Mouse (Mus musculus): Measurements from ENCODE around the gene 2700049A03Rik. TPM values are rescaled to one million over a fixed set of nuclear protein-coding genes. Genes with fewer than 3 reads are reported as not detected.
"Not testable (repeated sequence)": the region's sequence is repeated elsewhere in the genome, so short reads cannot be mapped to it uniquely, and the experiment has no call there.

The 2700049A03Rik gene
- 1 to 10 TPM; 6.6 to 7.5 TPM for total RNA-seq (2021)
- long read RNA-seq, full-length matches to known transcripts: 4 of 15 reads
- long read RNA-seq, partial matches to known transcripts: 0 of 15 reads
- long read RNA-seq, other reads (novel, unspliced or antisense): 11 of 15 reads

- peak; percentile 77 to 88 for DNase-seq (ENCODE audit: low spot score in 2 of 2)
Measured at GRCm38 (mm10) chr12:71136130-71136973, at the start of gene 2700049A03Rik, which contains the start of gene Timm9. 2700049A03Rik (plus strand) TSS chr12:71136848. Timm9 (minus strand) TSS chr12:71136684.

- DNase-seq (ENCODE audit: low spot score in 2 of 2): not testable (repeated sequence)
Measured at GRCm38 (mm10) chr12:71104275-71104674, 32.4 kb upstream of the 2700049A03Rik start.

- no peak for DNase-seq (ENCODE audit: low spot score in 2 of 2)
Measured at GRCm38 (mm10) chr12:71107216-71107771, 29.4 kb upstream of the 2700049A03Rik start.

- DNase-seq (ENCODE audit: low spot score in 2 of 2): no peak
Measured at GRCm38 (mm10) chr12:71111331-71111730, 25.3 kb upstream of the 2700049A03Rik start, which contains the start of gene Tomm20l. Tomm20l (plus strand) TSS chr12:71111428.

- no peak for DNase-seq (ENCODE audit: low spot score in 2 of 2)
Measured at GRCm38 (mm10) chr12:71113074-71113473, 23.6 kb upstream of the 2700049A03Rik start.

- peak; percentile 40 to 77 for DNase-seq (ENCODE audit: low spot score in 2 of 2)
Measured at GRCm38 (mm10) chr12:71113675-71114288, 22.9 kb upstream of the 2700049A03Rik start.

GRCm38 (mm10) chr12:71116411-71116810, 20.2 kb upstream of the 2700049A03Rik start:
- no peak for DNase-seq (ENCODE audit: low spot score in 2 of 2)

- DNase-seq (ENCODE audit: low spot score in 2 of 2): no peak
Measured at GRCm38 (mm10) chr12:71122731-71123130, 13.9 kb upstream of the 2700049A03Rik start.

GRCm38 (mm10) chr12:71123286-71123685, 13.4 kb upstream of the 2700049A03Rik start:
- DNase-seq (ENCODE audit: low spot score in 2 of 2): no peak

- DNase-seq (ENCODE audit: low spot score in 2 of 2): no peak
Measured at GRCm38 (mm10) chr12:71135581-71135980, 1.1 kb upstream of the 2700049A03Rik start.

- peak; percentile 51 to 82 for DNase-seq (ENCODE audit: low spot score in 2 of 2)
Measured at GRCm38 (mm10) chr12:71136974-71137491, 385 bp downstream of the 2700049A03Rik start.

GRCm38 (mm10) chr12:71137686-71138085, 1.0 kb downstream of the 2700049A03Rik start:
- no peak for DNase-seq (ENCODE audit: low spot score in 2 of 2)

- no peak for DNase-seq (ENCODE audit: low spot score in 2 of 2)
Measured at GRCm38 (mm10) chr12:71139258-71139828, 2.7 kb downstream of the 2700049A03Rik start.

GRCm38 (mm10) chr12:71141189-71141588, 4.5 kb downstream of the 2700049A03Rik start:
- DNase-seq (ENCODE audit: low spot score in 2 of 2): no peak

GRCm38 (mm10) chr12:71147641-71148040, 11.0 kb downstream of the 2700049A03Rik start:
- peak in 1 of 2 experiments; percentile 63 for DNase-seq (ENCODE audit: low spot score in 2 of 2)

GRCm38 (mm10) chr12:71148801-71149200, 12.2 kb downstream of the 2700049A03Rik start:
- DNase-seq (ENCODE audit: low spot score in 2 of 2): no peak

- no peak for DNase-seq (ENCODE audit: low spot score in 2 of 2)
Measured at GRCm38 (mm10) chr12:71149456-71149855, 12.8 kb downstream of the 2700049A03Rik start.

GRCm38 (mm10) chr12:71150167-71150566, 13.5 kb downstream of the 2700049A03Rik start:
- DNase-seq (ENCODE audit: low spot score in 2 of 2): no peak

- DNase-seq (ENCODE audit: low spot score in 2 of 2): no peak
Measured at GRCm38 (mm10) chr12:71154979-71155378, 18.3 kb downstream of the 2700049A03Rik start.

GRCm38 (mm10) chr12:71157974-71158373, 21.3 kb downstream of the 2700049A03Rik start:
- no peak for DNase-seq (ENCODE audit: low spot score in 2 of 2)

- DNase-seq (ENCODE audit: low spot score in 2 of 2): no peak
Measured at GRCm38 (mm10) chr12:71164410-71164809, 27.8 kb downstream of the 2700049A03Rik start.

All from layer of hippocampus, adult 18-20 months (tissue).